Mouse (Mus musculus) megakaryocyte-erythroid progenitor cell, adult 5-6 weeks (primary cell): ENCODE data around the gene Nkx2-2. TPM values are rescaled to one million over a fixed set of nuclear protein-coding genes. Genes with fewer than 3 reads are reported as not detected.

Source experiments
- ATAC-seq: replicated peaks from 2 replicates; pipeline ENCODE4 v1.8.0; 2016; ENCODE audit warnings: mild to moderate bottlenecking, inconsistent platforms; ENCODE audit not compliant: severe bottlenecking, poor library complexity, low FRiP score, low TSS enrichment
- total RNA-seq, 2 experiments: library from RNA; stranded (forward) in 1 of 2; stranded (reverse) in 1 of 2; fragments of 200-1000, 215-1000 nt in 1 of 2; fragments of >200 nt in 1 of 2; fragmentation: Nextera tagmentation in 1 of 2; gene quantifications; 2 replicates each; pipeline ENCODE4 v1.2.3; 2014 to 2017

Nkx2-2 gene
- total RNA-seq (2014; fragmentation: Nextera tagmentation) (not detected in 2 replicates), total RNA-seq (2017) (not detected in 2 replicates)

GRCm38 (mm10) chr2:147193271-147194255, at the start of gene Nkx2-2:
Gene Nkx2-2, minus strand, starts transcription at chr2:147194243.
- ATAC-seq: no peak

GRCm38 (mm10) chr2:147235707-147236290, 41.8 kb upstream of the Nkx2-2 start:
- ATAC-seq: no peak

- no peak for ATAC-seq
Measured at GRCm38 (mm10) chr2:147231175-147231574, 37.1 kb upstream of the Nkx2-2 start.

GRCm38 (mm10) chr2:147205076-147205615, 11.1 kb upstream of the Nkx2-2 start:
- no peak for ATAC-seq

- ATAC-seq: no peak
Measured at GRCm38 (mm10) chr2:147194711-147195615, 920 bp upstream of the Nkx2-2 start.

GRCm38 (mm10) chr2:147192731-147193130, 1.3 kb downstream of the Nkx2-2 start:
- no peak for ATAC-seq

- ATAC-seq: no peak
Measured at GRCm38 (mm10) chr2:147190316-147191021, 3.6 kb downstream of the Nkx2-2 start.

GRCm38 (mm10) chr2:147189546-147190315, 4.3 kb downstream of the Nkx2-2 start:
- ATAC-seq: no peak

GRCm38 (mm10) chr2:147188871-147189545, 5.0 kb downstream of the Nkx2-2 start:
- no peak for ATAC-seq

GRCm38 (mm10) chr2:147188074-147188700, 5.9 kb downstream of the Nkx2-2 start:
- no peak for ATAC-seq

- no peak for ATAC-seq
Measured at GRCm38 (mm10) chr2:147187061-147187870, 6.8 kb downstream of the Nkx2-2 start.

- no peak for ATAC-seq
Measured at GRCm38 (mm10) chr2:147186261-147186681, 7.8 kb downstream of the Nkx2-2 start.

GRCm38 (mm10) chr2:147185561-147185960, 8.5 kb downstream of the Nkx2-2 start:
- no peak for ATAC-seq

- ATAC-seq: no peak
Measured at GRCm38 (mm10) chr2:147184071-147184990, 9.7 kb downstream of the Nkx2-2 start.

- no peak for ATAC-seq
Measured at GRCm38 (mm10) chr2:147183521-147183920, 10.5 kb downstream of the Nkx2-2 start.
